Mouse (Mus musculus) kidney, embryonic 16.5 days (tissue): ENCODE measurements at regions not wholly inside any gene's neighbourhood (a gene's known extent, or its start where the extent isn't known, plus 50 kb on each side); places are given as distances from the start of the nearest gene placed in this dataset.

Experiments used
- ATAC-seq: fragments of 200-750 bp; cut with Nextera tagmentation; 2 replicates; pipeline ENCODE4 v1.8.0; 2017; ENCODE audit warnings: moderate TSS enrichment; ENCODE audit not compliant: low FRiP score, low TSS enrichment
- H3K27ac ChIP-seq: fragments of 300-500 bp; sonication (generic); 2 replicates; pipeline ENCODE4 v1.5.1; 2014; ENCODE audit warnings: low read length
- H3K27me3 ChIP-seq: fragments of 300-500 bp; sonication (generic); 2 replicates; pipeline ENCODE4 v1.6.1; 2014; ENCODE audit warnings: low read length, control low read depth, mixed read lengths; ENCODE audit not compliant: insufficient read depth
- H3K36me3 ChIP-seq: fragments of 300-500 bp; sonication (generic); 2 replicates; pipeline ENCODE4 v1.6.1; 2014; ENCODE audit warnings: low read length, control low read depth, mixed read lengths; ENCODE audit not compliant: insufficient read depth
- H3K4me1 ChIP-seq: fragments of 300-500 bp; sonication (generic); 2 replicates; pipeline ENCODE4 v1.6.1; 2014; ENCODE audit warnings: low read length, control low read depth, mixed read lengths; ENCODE audit not compliant: insufficient read depth
- H3K4me2 ChIP-seq: fragments of 300-500 bp; sonication (generic); replicated peaks from 2 replicates; pipeline ENCODE4 v1.6.1; 2014; ENCODE audit warnings: low read depth, low read length
- H3K4me3 ChIP-seq: fragments of 300-500 bp; sonication (generic); 2 replicates; pipeline ENCODE4 v1.5.1; 2014; ENCODE audit warnings: mild to moderate bottlenecking, low read length
- H3K9ac ChIP-seq: fragments of 300-500 bp; sonication (generic); replicated peaks from 2 replicates; pipeline ENCODE4 v1.6.1; 2014; ENCODE audit warnings: low read length
- H3K9me3 ChIP-seq: fragments of 300-500 bp; sonication (generic); 2 replicates; pipeline ENCODE4 v1.6.1; 2016; ENCODE audit warnings: low read length, control low read depth
- WGBS: fragments of 180-500 bp; shearing (Covaris S2); extraction: QIAGEN DNeasy Blood & Tissue Kit; methylation state at CpG from one replicate; pipeline ENCODE4 v1.1.7; 2014; 5-methylcytosine and 5-hydroxymethylcytosine counted together

DNA sequence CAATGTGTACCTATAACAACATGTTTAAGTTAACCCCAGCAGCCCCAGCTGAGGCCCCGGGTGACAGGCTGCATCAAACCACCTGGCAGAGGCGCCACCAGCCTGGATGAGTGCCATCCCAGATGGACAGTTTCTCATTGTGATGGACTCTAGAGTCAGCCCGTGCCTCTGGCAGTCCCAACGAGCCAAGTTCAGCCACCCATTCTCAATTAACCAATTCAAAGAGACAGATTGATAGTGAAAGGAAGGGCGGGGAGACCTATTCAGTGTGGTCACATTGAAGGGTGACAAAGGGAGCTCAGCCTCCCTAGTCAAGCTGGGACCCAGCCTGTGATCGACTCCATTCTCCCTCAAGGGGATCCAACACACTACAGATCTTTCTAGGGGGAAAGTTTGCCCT is 256.8 kb upstream of the Hs6st1 start:
- Histone ChIP-seq H3K27ac (no peak overlapping the region), H3K4me1 (no peaks in the 10 kb centered on the region), H3K36me3 (no peaks in the 10 kb centered on the region), H3K9me3 (no peaks in the 10 kb centered on the region), H3K9ac (no peak overlapping the region), H3K27me3 (no peaks in the 10 kb centered on the region), H3K4me2 (no peak overlapping the region), H3K4me3 (no peak overlapping the region)
- ATAC-seq = no peak
- 60% methylated on average over 6 of the region's 6 CpGs for WGBS

DNA sequence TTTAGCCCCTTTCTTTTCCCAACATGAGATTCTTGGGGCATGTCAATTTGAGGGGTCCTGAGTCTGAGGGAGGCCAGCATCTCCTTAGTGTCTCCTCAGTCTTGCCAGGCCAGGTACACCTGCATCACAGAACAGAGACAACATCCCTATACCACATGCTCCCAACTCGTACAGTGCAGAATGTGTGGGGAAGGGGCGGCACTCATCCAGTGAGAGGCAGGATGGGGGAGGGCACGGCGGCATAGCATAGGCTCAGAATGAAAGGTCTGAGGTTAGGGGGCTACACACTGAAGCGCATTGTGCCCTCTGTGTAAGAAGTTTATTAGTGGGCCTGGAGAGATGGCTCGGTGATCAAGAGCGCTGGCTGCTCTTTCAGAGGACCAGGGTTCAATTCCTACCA is 256.4 kb upstream of the Hs6st1 start:
- H3K4me2 ChIP-seq = no peak overlapping the region

DNA sequence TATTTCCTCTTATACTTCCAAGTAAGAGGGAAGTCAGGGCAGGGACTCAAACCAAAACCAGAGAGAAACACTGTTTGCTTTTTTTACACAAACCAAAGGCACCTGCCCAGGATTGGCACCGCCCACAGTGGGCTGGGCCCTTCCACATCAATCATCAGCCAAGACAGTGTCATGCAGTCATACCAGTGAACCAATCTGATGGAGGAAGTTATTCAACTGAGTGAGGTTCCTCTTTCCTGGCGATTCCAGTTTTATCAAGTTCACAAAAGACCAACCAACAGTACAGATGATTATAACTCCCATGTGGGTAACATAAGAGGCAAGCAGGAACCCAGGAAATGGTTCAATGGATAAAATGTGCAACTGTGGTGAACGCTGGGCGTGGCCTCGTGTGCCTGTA is 254.6 kb upstream of the Hs6st1 start:
- H3K4me1 ChIP-seq = no peaks in the 10 kb centered on the region
- 83% methylated on average over 5 of the region's 5 CpGs for WGBS
- H3K4me3 ChIP-seq = no peak overlapping the region
- H3K9me3 ChIP-seq = no peaks in the 10 kb centered on the region
- H3K27ac ChIP-seq = no peak overlapping the region
- no peaks in the 10 kb centered on the region for H3K36me3 ChIP-seq
- no peak overlapping the region for H3K4me2 ChIP-seq
- H3K27me3 ChIP-seq = no peaks in the 10 kb centered on the region
- no peak overlapping the region for H3K9ac ChIP-seq
- no peak for ATAC-seq

More for the DNA sequence above, 256.4 kb upstream of the Hs6st1 start:
- Histone ChIP-seq H3K4me3 (no peak overlapping the region), H3K27ac (no peak overlapping the region), H3K9me3 (no peaks in the 10 kb centered on the region), H3K36me3 (no peaks in the 10 kb centered on the region), H3K9ac (no peak overlapping the region), H3K27me3 (no peaks in the 10 kb centered on the region), H3K4me1 (no peaks in the 10 kb centered on the region)
- no peak for ATAC-seq
- WGBS = 91% methylated on average over 7 of the region's 7 CpGs

DNA sequence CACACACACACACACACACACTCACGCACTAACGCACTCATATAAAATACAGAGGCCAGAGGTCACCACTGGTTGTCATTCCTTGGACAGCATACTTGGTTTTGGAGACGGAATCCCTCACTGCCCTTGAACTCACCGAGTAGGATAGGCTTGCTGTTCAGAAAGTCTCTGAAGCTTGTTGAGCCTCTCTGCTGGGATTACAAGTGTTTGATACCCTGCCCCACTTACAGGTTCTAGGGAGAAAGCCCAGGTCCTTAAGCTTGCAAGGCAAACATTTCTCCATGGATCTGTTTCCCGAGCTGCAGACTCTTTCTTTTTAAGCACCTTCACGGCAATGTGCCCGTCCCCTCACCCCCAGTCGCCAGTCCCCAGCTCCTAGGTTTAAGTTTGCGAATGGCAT is 254.0 kb upstream of the Hs6st1 start:
- Histone ChIP-seq H3K9ac (no peak overlapping the region), H3K27ac (no peak overlapping the region), H3K4me3 (no peak overlapping the region), H3K9me3 (no peaks in the 10 kb centered on the region), H3K27me3 (no peaks in the 10 kb centered on the region), H3K4me1 (no peaks in the 10 kb centered on the region), H3K36me3 (no peaks in the 10 kb centered on the region), H3K4me2 (no peak overlapping the region)
- ATAC-seq = no peak
- WGBS = 49% methylated on average over 9 of the region's 9 CpGs

DNA sequence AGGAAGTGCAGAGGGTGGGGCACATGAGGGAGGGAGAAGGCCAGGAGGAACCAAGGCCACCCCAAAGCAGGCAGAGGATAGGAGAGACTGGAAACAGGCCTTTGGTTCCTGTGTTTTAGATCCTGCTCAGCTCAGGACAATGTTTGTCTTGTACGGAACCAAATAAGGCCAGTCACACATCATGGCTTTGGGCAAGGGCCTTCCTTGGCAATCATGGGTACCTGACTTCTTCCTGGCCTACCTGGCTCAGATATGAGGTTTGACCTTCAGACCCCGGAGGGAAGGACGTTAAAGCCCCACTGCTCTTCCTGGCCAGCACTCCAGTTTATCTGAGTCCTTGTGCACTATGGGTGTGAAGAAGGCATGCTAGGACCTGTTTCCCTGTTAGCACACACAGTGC is 253.4 kb upstream of the Hs6st1 start:
- no peaks in the 10 kb centered on the region for H3K9me3 ChIP-seq
- no peak overlapping the region for H3K4me2 ChIP-seq
- no peak overlapping the region for H3K9ac ChIP-seq
- 71% methylated on average over 3 of the region's 3 CpGs for WGBS
- no peaks in the 10 kb centered on the region for H3K36me3 ChIP-seq
- H3K4me1 ChIP-seq = no peaks in the 10 kb centered on the region
- ATAC-seq = no peak
- no peak overlapping the region for H3K27ac ChIP-seq
- no peaks in the 10 kb centered on the region for H3K27me3 ChIP-seq
- H3K4me3 ChIP-seq = no peak overlapping the region

DNA sequence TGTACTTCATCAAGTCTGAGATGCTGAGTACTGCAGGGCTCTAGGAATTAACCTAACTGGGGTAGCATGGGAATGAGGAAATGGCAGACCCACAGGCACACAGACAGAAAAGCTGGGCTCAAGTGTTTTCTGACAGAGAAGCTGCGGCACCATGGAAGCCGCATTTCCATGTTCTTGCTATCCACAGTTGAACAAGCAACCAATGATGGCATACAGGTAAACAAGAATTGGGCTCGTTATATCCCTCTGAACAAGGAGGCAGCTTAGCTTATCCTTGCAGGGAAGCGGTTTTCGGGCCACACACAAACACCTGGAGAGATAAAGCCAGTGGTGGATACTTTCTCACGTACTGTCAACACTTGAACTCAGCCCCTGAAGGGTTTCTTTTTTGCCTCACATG is 246.4 kb upstream of the Hs6st1 start:
- Histone ChIP-seq H3K4me1 (no peaks in the 10 kb centered on the region), H3K27ac (no peak overlapping the region), H3K4me3 (no peak overlapping the region), H3K4me2 (no peak overlapping the region), H3K36me3 (no peaks in the 10 kb centered on the region), H3K27me3 (no peaks in the 10 kb centered on the region), H3K9me3 (no peaks in the 10 kb centered on the region), H3K9ac (no peak overlapping the region)
- no peak for ATAC-seq
- 93% methylated on average over 6 of the region's 6 CpGs for WGBS

DNA sequence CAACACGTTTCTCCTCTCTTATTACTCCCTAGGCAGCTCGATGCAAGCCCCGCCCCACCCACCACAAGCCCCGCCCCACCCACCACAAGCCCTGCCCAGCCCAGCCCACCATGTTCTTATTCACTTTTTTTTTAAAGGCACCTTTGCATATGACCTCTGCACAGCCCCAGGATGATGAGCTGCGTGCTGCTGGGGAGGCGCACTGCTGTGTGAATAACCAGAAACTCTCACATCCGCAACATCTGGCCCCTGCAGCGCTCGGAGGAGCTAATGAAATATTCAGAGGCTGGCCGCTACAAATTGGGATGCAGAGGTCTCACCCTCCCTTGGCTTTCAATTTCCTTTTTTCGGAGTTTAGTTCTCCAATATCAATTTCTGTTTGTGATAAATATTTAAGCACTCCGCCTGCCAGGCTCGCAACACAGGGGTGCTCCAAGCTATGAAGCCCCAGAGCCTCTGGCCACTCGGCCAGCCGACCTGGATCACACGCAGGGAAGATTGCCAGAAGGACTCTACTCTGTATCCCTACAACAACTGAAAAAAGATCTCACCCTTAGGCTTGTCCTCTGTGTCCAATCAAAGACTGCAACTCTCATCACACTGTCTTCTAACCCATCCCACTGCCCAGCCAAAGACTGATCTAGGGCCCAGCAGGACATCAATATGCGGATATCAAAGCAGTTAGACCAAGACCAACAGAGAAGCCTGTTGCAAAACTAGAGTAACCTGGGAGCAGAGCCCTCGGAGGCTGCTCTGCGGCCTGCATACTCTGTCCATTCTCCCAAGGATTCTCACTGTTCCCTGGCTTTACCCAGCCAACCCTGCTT is 245.6 kb upstream of the Hs6st1 start:
- no peaks in the 10 kb centered on the region for H3K27me3 ChIP-seq
- no peak overlapping the region for H3K27ac ChIP-seq
- no peak overlapping the region for H3K4me2 ChIP-seq
- ATAC-seq = no peak
- no peak overlapping the region for H3K9ac ChIP-seq
- no peaks in the 10 kb centered on the region for H3K9me3 ChIP-seq
- H3K4me3 ChIP-seq = no peak overlapping the region
- H3K4me1 ChIP-seq = no peaks in the 10 kb centered on the region
- no peaks in the 10 kb centered on the region for H3K36me3 ChIP-seq
- WGBS = 49% methylated on average over 19 of the region's 19 CpGs

DNA sequence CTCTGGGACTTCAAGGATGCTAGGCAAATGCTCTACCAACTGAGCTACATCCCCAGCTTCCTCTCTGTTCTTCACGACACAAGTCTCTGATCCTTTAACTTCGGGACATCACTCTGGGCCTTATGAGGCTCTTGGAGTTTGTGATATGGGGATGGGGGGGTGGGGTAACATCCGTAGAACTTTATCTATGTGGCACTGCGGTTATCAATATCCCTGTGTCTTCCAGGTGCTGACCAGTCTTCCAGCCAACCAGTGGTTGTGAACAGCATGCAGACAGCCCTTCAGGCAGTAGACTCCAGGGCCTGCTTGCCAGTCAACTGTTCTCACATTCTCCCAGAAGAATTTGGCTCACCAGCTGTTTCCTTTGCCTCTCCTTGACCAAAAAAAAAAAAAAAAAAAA is 244.7 kb upstream of the Hs6st1 start:
- H3K9me3 ChIP-seq = no peaks in the 10 kb centered on the region
- no peaks in the 10 kb centered on the region for H3K27me3 ChIP-seq
- no peak overlapping the region for H3K4me2 ChIP-seq
- 96% methylated on average over 4 of the region's 4 CpGs for WGBS
- no peak overlapping the region for H3K4me3 ChIP-seq
- no peak for ATAC-seq
- no peak overlapping the region for H3K27ac ChIP-seq
- H3K36me3 ChIP-seq = no peaks in the 10 kb centered on the region
- H3K9ac ChIP-seq = no peak overlapping the region
- no peaks in the 10 kb centered on the region for H3K4me1 ChIP-seq

DNA sequence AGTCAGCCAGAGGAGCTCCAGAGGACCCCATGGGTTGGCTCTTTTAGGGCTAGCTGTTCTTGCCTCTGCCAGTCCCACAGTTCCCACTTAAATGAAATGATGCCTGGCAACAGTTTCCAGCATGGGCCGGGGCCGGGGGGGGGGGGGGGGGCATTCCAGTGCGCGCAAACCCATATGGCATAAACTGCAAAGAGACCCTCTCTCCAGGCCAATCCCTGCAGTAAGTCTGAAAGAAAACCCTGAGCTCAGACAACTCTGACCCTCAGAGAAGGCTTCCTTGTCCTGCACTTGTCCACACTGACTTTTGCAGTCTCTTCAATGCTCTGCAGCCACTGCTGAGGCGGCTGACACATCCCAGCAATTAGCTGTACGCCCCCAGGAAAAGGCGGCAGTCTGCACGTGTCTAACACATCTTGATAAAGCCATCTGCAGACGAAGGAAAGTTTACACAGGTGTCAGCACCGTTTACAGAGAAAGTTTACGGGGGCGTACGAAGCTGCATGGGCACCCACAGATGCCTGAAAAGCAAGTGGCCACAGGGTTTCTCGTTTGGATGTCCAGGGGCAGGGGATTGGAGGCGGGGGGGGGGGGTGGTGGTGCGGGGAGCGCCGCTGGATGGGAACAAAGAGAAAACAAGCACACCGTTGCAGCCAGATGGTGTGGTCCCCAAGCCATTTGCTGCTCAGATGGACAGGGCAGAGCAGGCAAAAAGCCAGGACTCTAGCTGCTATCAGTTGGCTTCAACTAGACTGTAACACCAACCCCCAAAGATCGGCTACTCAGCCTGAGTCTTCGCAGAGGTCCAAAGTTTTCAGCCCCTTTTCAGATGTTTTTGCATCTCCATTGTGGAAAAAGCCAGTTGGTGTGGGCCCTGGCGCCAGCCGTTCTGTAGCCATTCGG is 244.0 kb upstream of the Hs6st1 start:
- H3K9ac ChIP-seq = no peak overlapping the region
- H3K27me3 ChIP-seq = no peaks in the 10 kb centered on the region
- no peak overlapping the region for H3K4me2 ChIP-seq
- no peak for ATAC-seq
- no peaks in the 10 kb centered on the region for H3K4me1 ChIP-seq
- H3K9me3 ChIP-seq = no peaks in the 10 kb centered on the region
- no peak overlapping the region for H3K4me3 ChIP-seq
- no peaks in the 10 kb centered on the region for H3K36me3 ChIP-seq
- H3K27ac ChIP-seq = no peak overlapping the region
- 47% methylated on average over 24 of the region's 24 CpGs for WGBS

DNA sequence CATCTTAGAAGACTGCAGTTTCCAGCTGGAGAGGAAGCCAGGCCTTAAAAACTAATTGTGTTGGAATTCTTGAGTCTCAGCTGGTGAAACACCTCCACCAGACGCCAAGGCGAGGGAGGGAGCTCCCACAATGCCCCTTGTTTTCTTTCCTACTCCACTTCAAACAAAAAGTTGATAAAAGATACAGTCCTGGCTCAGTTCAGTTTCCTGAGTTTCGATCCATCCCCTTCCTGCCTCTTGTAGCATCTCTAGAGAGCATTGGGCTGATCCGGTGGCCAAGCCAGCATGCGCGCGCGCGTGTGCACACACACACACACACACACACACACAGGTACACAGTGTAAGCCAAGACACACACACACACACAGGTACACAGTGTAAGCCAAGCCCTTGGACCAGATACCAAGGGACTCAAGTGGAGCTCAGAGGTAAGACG is 242.7 kb upstream of the Hs6st1 start:
- H3K9me3 ChIP-seq = no peaks in the 10 kb centered on the region
- ATAC-seq = peak; percentile 51; the same call in 1 of the 2 replicates
- H3K27me3 ChIP-seq = no peaks in the 10 kb centered on the region
- H3K36me3 ChIP-seq = no peaks in the 10 kb centered on the region
- no peaks in the 10 kb centered on the region for H3K4me1 ChIP-seq
- no peak overlapping the region for H3K27ac ChIP-seq
- no peak overlapping the region for H3K9ac ChIP-seq
- no peak overlapping the region for H3K4me2 ChIP-seq
- no peak overlapping the region for H3K4me3 ChIP-seq
- 66% methylated on average over 10 of the region's 10 CpGs for WGBS
